Comparison of ENCODE assay signal across 19 mouse cellular contexts in the genomic region with DNA sequence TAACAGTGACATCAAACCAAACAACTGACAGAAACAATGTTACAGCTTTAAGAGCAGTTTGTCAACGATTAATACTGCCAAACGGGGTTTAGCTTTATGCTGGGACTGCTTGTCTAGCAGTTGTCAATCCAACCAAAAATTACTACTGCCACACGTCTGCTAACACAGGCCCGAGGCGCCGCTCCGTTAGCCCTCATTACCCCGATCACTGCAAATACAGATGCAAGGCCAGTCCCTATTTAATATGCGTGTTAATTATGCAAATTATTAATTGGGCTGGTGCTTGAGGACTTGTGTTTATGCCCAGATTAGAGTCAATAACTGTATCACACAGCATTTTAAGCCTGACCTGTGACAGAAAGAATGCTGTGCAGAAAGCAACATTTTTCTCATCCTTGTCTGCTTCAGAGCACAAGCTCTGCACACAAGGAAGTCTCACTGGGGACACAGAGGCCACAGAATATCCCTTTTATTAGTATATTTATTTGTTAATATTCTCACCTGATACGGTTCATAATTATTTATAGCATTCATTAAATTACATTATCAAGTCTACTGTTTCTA.
DNase-seq lines count a peak whose midpoint lies in the region; ATAC-seq lines count a peak whose summit lies in the region.
"Had no signal": no experiment of that assay in that cellular context is flagged by ENCODE, and none has a peak within 500 bp of the region (broad histone marks: within the 10 kb centered on the region; RNA-seq: fewer than 3 reads in every experiment).

No protein-coding gene starts in this region.

- no peak overlapping the region for H3K9ac ChIP-seq in hindbrain, embryonic 11.5 days (ENCODE audit: low read depth, low read length)
- H3K9ac ChIP-seq in forebrain, embryonic 15.5 days (replicated peaks): no peak overlapping the region
- H3K9ac ChIP-seq in midbrain, embryonic 13.5 days (replicated peaks): no peak overlapping the region; the same call in 1 of the 2 replicates
- H3K9ac ChIP-seq: embryonic facial prominence, embryonic 15.5 days; limb, embryonic 15.5 days; neural tube, embryonic 12.5 days had no signal

- no peaks in the 10 kb centered on the region for H3K9me3 ChIP-seq in hindbrain, embryonic 11.5 days (ENCODE audit: control insufficient read depth, low read length)
- H3K9me3 ChIP-seq in hindbrain, embryonic 10.5 days: no peaks in the 10 kb centered on the region
- H3K9me3 ChIP-seq in forebrain, embryonic 15.5 days: no peaks in the 10 kb centered on the region
- no peaks in the 10 kb centered on the region for H3K9me3 ChIP-seq in midbrain, embryonic 13.5 days
- H3K9me3 ChIP-seq: embryonic facial prominence, embryonic 15.5 days; heart, embryonic 10.5 days; limb, embryonic 15.5 days; neural tube, embryonic 12.5 days had no signal

- no peak overlapping the region for H3K4me3 ChIP-seq in hindbrain, embryonic 11.5 days (ENCODE audit: low read depth, low read length)
- H3K4me3 ChIP-seq in hindbrain, embryonic 10.5 days: no peak overlapping the region
- no peak overlapping the region for H3K4me3 ChIP-seq in forebrain, embryonic 15.5 days
- H3K4me3 ChIP-seq in midbrain, embryonic 13.5 days (replicated peaks): no peak overlapping the region
- H3K4me3 ChIP-seq: embryonic facial prominence, embryonic 15.5 days; gastrocnemius, adult 2 months; heart, embryonic 10.5 days; layer of hippocampus, adult 2 months; limb, embryonic 15.5 days; neural tube, embryonic 12.5 days had no signal

- 71% methylated on average over 10 of the region's 10 CpGs for WGBS in hindbrain, embryonic 11.5 days
- 87% methylated on average over 10 of the region's 10 CpGs for WGBS in hindbrain, embryonic 10.5 days
- WGBS in forebrain, embryonic 15.5 days: 25% methylated on average over 10 of the region's 10 CpGs
- WGBS in midbrain, embryonic 13.5 days: 56% methylated on average over 10 of the region's 10 CpGs

- no peaks in the 10 kb centered on the region for H3K36me3 ChIP-seq in hindbrain, embryonic 11.5 days (ENCODE audit: control insufficient read depth, insufficient read depth, low read length)
- H3K36me3 ChIP-seq in hindbrain, embryonic 10.5 days: no peaks in the 10 kb centered on the region
- no peaks in the 10 kb centered on the region for H3K36me3 ChIP-seq in forebrain, embryonic 15.5 days
- H3K36me3 ChIP-seq in midbrain, embryonic 13.5 days: no peaks in the 10 kb centered on the region
- H3K36me3 ChIP-seq: embryonic facial prominence, embryonic 15.5 days; heart, embryonic 10.5 days; limb, embryonic 15.5 days; neural tube, embryonic 12.5 days had no signal

- 0 out of 2 replicates have a peak overlapping the region, but pooled peaks have one; percentile 39 for H3K27ac ChIP-seq in hindbrain, embryonic 11.5 days (ENCODE audit: low read depth, low read length)
- no peak overlapping the region for H3K27ac ChIP-seq in hindbrain, embryonic 10.5 days
- H3K27ac ChIP-seq in forebrain, embryonic 15.5 days (replicated peaks): 0 out of 2 replicates have a peak overlapping the region, but pooled peaks have one; percentile 1
- peak overlapping the region; percentile 64 for H3K27ac ChIP-seq in midbrain, embryonic 13.5 days
- H3K27ac ChIP-seq: embryonic facial prominence, embryonic 15.5 days; gastrocnemius, adult 2 months; heart, embryonic 10.5 days; layer of hippocampus, adult 2 months; limb, embryonic 15.5 days; neural tube, embryonic 12.5 days had no signal

- H3K4me2 ChIP-seq in hindbrain, embryonic 11.5 days (replicated peaks; ENCODE audit: low read depth, low read length): no peak overlapping the region
- H3K4me2 ChIP-seq in forebrain, embryonic 15.5 days (replicated peaks): no peak overlapping the region
- H3K4me2 ChIP-seq in midbrain, embryonic 13.5 days (replicated peaks): no peak overlapping the region
- H3K4me2 ChIP-seq: embryonic facial prominence, embryonic 15.5 days; limb, embryonic 15.5 days; neural tube, embryonic 12.5 days had no signal

- no peak for DNase-seq in hindbrain, embryonic 11.5 days (ENCODE audit: low spot score)
- no peak for DNase-seq in hindbrain, embryonic 10.5 days (ENCODE audit: low spot score)
- DNase-seq in CD4-positive helper T cell, adult 2 months (ENCODE audit: low read depth, low spot score): peak; percentile 7
- no peak for DNase-seq in right cerebral cortex, adult 2 months (ENCODE audit: low spot score in 2 of 2)
- DNase-seq in gastrocnemius, adult 18-20 months (ENCODE audit: low spot score): no peak
- DNase-seq: adrenal gland, adult 8-10 months; cerebellum, postnatal 36 days; gastrocnemius, adult 2 months; kidney, adult 2 months; kidney, postnatal 14 days; layer of hippocampus, postnatal 36 days had no signal

- no peak for ATAC-seq in hindbrain, embryonic 11.5 days (ENCODE audit: low FRiP score)
- ATAC-seq in forebrain, embryonic 15.5 days (replicated peaks): 0 out of 2 replicates have a peak, but pooled peaks have one; percentile 41
- ATAC-seq in midbrain, embryonic 13.5 days: peak; percentile 50; the same call in 1 of the 2 replicates
- ATAC-seq: lung, postnatal 0 days had no signal

- H3K4me1 ChIP-seq in hindbrain, embryonic 11.5 days (replicated peaks; ENCODE audit: control insufficient read depth, insufficient read depth, low read length): no peaks in the 10 kb centered on the region
- peaks cover 25% of the 10 kb centered on the region for H3K4me1 ChIP-seq in hindbrain, embryonic 10.5 days (replicated peaks)
- H3K4me1 ChIP-seq in forebrain, embryonic 15.5 days: peaks cover 30% of the 10 kb centered on the region
- peaks cover 45% of the 10 kb centered on the region for H3K4me1 ChIP-seq in midbrain, embryonic 13.5 days (replicated peaks)
- H3K4me1 ChIP-seq: embryonic facial prominence, embryonic 15.5 days had no signal

- no peaks in the 10 kb centered on the region for H3K27me3 ChIP-seq in hindbrain, embryonic 11.5 days (ENCODE audit: control insufficient read depth, insufficient read depth, low read length)
- no peaks in the 10 kb centered on the region for H3K27me3 ChIP-seq in hindbrain, embryonic 10.5 days (ENCODE audit: insufficient read depth, poor library complexity, severe bottlenecking)
- no peaks in the 10 kb centered on the region for H3K27me3 ChIP-seq in forebrain, embryonic 15.5 days
- H3K27me3 ChIP-seq in midbrain, embryonic 13.5 days: no peaks in the 10 kb centered on the region
- H3K27me3 ChIP-seq: embryonic facial prominence, embryonic 15.5 days; limb, embryonic 15.5 days; neural tube, embryonic 12.5 days had no signal
